Mouse (Mus musculus): ENCODE measurements at regions not wholly inside any gene's neighbourhood (a gene's known extent, or its start where the extent isn't known, plus 50 kb on each side); places are given as distances from the start of the nearest gene placed in this dataset.
A peak's percentile ranks its signal among the peaks of the same experiment; 100 is the strongest.

- no peak for DNase-seq
These were observed 164.8 kb upstream of the Atp1b1 start for GRCm38 (mm10) chr1:164622946-164623345.

- no peak for DNase-seq
These were observed 164.3 kb upstream of the Atp1b1 start for GRCm38 (mm10) chr1:164622417-164622816.

GRCm38 (mm10) chr1:164620129-164620528 is 162.0 kb upstream of the Atp1b1 start:
- no peak for DNase-seq

- DNase-seq, result no peak
These were observed 159.7 kb upstream of the Atp1b1 start for GRCm38 (mm10) chr1:164617871-164618270.

GRCm38 (mm10) chr1:164607061-164607460 is 148.9 kb upstream of the Atp1b1 start:
- DNase-seq, result no peak

- DNase-seq, result no peak
These were observed 148.1 kb upstream of the Atp1b1 start for GRCm38 (mm10) chr1:164606141-164606754.

- DNase-seq, result no peak
These were observed 145.3 kb upstream of the Atp1b1 start for GRCm38 (mm10) chr1:164603433-164603832.

GRCm38 (mm10) chr1:164602568-164602967 is 144.4 kb upstream of the Atp1b1 start:
- DNase-seq, result no peak

- no peak for DNase-seq
These were observed 132.1 kb upstream of the Atp1b1 start for GRCm38 (mm10) chr1:164590205-164590613.

GRCm38 (mm10) chr1:164586066-164586989 is 128.2 kb upstream of the Atp1b1 start:
- DNase-seq, result no peak

- DNase-seq, result no peak
These were observed 118.8 kb upstream of the Atp1b1 start for GRCm38 (mm10) chr1:164576856-164577489.

- no peak for DNase-seq
These were observed 115.5 kb upstream of the Atp1b1 start for GRCm38 (mm10) chr1:164573639-164574038.

GRCm38 (mm10) chr1:164572183-164572582 is 114.0 kb upstream of the Atp1b1 start:
- DNase-seq, result no peak

GRCm38 (mm10) chr1:164571496-164572078 is 113.4 kb upstream of the Atp1b1 start:
- DNase-seq, result no peak

- DNase-seq, result no peak
These were observed 106.7 kb upstream of the Atp1b1 start for GRCm38 (mm10) chr1:164564847-164565246.

- DNase-seq, result peak in 1 of 2 experiments; percentile 8
These were observed 101.5 kb upstream of the Atp1b1 start for GRCm38 (mm10) chr1:164559546-164560228.

GRCm38 (mm10) chr1:164552658-164553057 is 94.5 kb upstream of the Atp1b1 start:
- DNase-seq, result no peak

GRCm38 (mm10) chr1:164551019-164551418 is 92.9 kb upstream of the Atp1b1 start:
- no peak for DNase-seq

- no peak for DNase-seq
These were observed 92.4 kb upstream of the Atp1b1 start for GRCm38 (mm10) chr1:164550596-164550995.

- peak; percentile 37 to 51 for DNase-seq
These were observed 89.9 kb upstream of the Atp1b1 start for GRCm38 (mm10) chr1:164548071-164548470.

GRCm38 (mm10) chr1:164545843-164546242 is 87.7 kb upstream of the Atp1b1 start:
- DNase-seq, result no peak

- DNase-seq, result no peak
These were observed 85.1 kb upstream of the Atp1b1 start for GRCm38 (mm10) chr1:164543045-164543803.
